Comparison of ENCODE assay signal across 8 mouse cellular contexts in genomic region chr8:91799681-91800522, GRCm38 (mm10). TPM values are rescaled to one million over a fixed set of nuclear protein-coding genes. Genes with fewer than 3 reads are reported as not detected.
A peak's percentile ranks its signal among the peaks of the same experiment; 100 is the strongest.
DNase-seq lines count a peak whose midpoint lies in the region; ATAC-seq lines count a peak whose summit lies in the region.

No protein-coding gene starts in this region.

- H3K27me3 ChIP-seq in kidney, embryonic 16.5 days (ENCODE audit: insufficient read depth, low read length), result peaks cover 83% of the 10 kb centered on the region
- H3K27me3 ChIP-seq in midbrain, embryonic 10.5 days (ENCODE audit: low read depth, poor library complexity, severe bottlenecking), result peaks cover 89% of the 10 kb centered on the region

- no peaks in the 10 kb centered on the region for H3K36me3 ChIP-seq in kidney, embryonic 16.5 days (ENCODE audit: insufficient read depth, low read length)
- H3K36me3 ChIP-seq in midbrain, embryonic 10.5 days, result peaks cover 40% of the 10 kb centered on the region

- intact Hi-C loops in gastrocnemius, postnatal 14 days (cut with DNase I; ENCODE audit: low total_unique reads), result loop anchor here (5.0 kb wide), 3 partner anchors 268 to 567 kb away; no protein-coding TSS in a partner anchor

- peak overlapping the region; percentile 81 for H3K9ac ChIP-seq in kidney, embryonic 16.5 days (replicated peaks; ENCODE audit: low read length)

- no peak for ATAC-seq in kidney, embryonic 16.5 days (ENCODE audit: low FRiP score, low TSS enrichment)
- ATAC-seq in erythroid progenitor cell, adult 5-6 weeks (replicated peaks; ENCODE audit: low FRiP score, poor library complexity, severe bottlenecking), result no peak

- DNase-seq in 3134 (ENCODE audit: extremely low read depth, insufficient read length, low spot score), result peak; percentile 72
- DNase-seq in Muller cell, postnatal 12 days (ENCODE audit: inconsistent ontology term), result peak; percentile 55
- peak; percentile 54 for DNase-seq in gastrocnemius, postnatal 14 days
- DNase-seq in midbrain, embryonic 10.5 days (ENCODE audit: low spot score), result peak; percentile 68
- no peak for DNase-seq in layer of hippocampus, postnatal 14 days (ENCODE audit: low spot score in 2 of 2)
- no peak for DNase-seq in thymus, postnatal 36 days

- H3K27ac ChIP-seq in kidney, embryonic 16.5 days (ENCODE audit: low read length), result peak overlapping the region; percentile 29; the same call in 1 of the 2 replicates
- H3K27ac ChIP-seq in midbrain, embryonic 10.5 days (replicated peaks), result peak overlapping the region; percentile 95

- WGBS in kidney, embryonic 16.5 days, result under 1% methylated on average over 86 of the region's 89 CpGs
- under 1% methylated on average over 89 of the region's 89 CpGs for WGBS in midbrain, embryonic 10.5 days

- peaks cover 53% of the 10 kb centered on the region for H3K4me1 ChIP-seq in kidney, embryonic 16.5 days (ENCODE audit: insufficient read depth, low read length)
- H3K4me1 ChIP-seq in midbrain, embryonic 10.5 days, result peaks cover 71% of the 10 kb centered on the region

- H3K4me3 ChIP-seq in kidney, embryonic 16.5 days (ENCODE audit: low read length), result peak overlapping the region; percentile 64
- peak overlapping the region; percentile 98 for H3K4me3 ChIP-seq in midbrain, embryonic 10.5 days

- H3K9me3 ChIP-seq in kidney, embryonic 16.5 days (ENCODE audit: low read length), result no peaks in the 10 kb centered on the region
- H3K9me3 ChIP-seq in midbrain, embryonic 10.5 days (replicated peaks), result no peaks in the 10 kb centered on the region

- H3K4me2 ChIP-seq in kidney, embryonic 16.5 days (replicated peaks; ENCODE audit: low read depth, low read length), result peak overlapping the region; percentile 86

RNA-seq across cellular contexts. Expression of gene Irx3, which starts 2.0 kb away (rescaled TPM):
- total RNA-seq in gastrocnemius, postnatal 14 days (2021), result under 1 TPM; 0.29 to 0.35 TPM
- polyA plus RNA-seq in kidney, embryonic 16.5 days (2015; fragmentation: Nextera tagmentation; extraction: Ambion mirVana), result 14.5 and 14.7 TPM in 2 replicates
- polyA plus RNA-seq in midbrain, embryonic 10.5 days (2016; fragmentation: Nextera tagmentation; extraction: Ambion mirVana), result 46.2 and 49.9 TPM in 2 replicates
- under 1 TPM; 0.23 to 0.29 TPM for total RNA-seq in layer of hippocampus, postnatal 14 days (2021)
- not detected in 2 replicates for total RNA-seq in erythroid progenitor cell, adult 5-6 weeks (2015; ENCODE audit: low replicate concordance)
- total RNA-seq in erythroid progenitor cell, adult 5-6 weeks (2017; ENCODE audit: low replicate concordance), result not detected in 2 replicates

Comparison
In these comparisons a context has a peak if more than half of its experiments do, and no peak if none do; other contexts are left out.
1. DNase-seq: peak in 3134 (single experiment), Muller cell, postnatal 12 days (single experiment), gastrocnemius, postnatal 14 days (single experiment) and midbrain, embryonic 10.5 days (single experiment); none in layer of hippocampus, postnatal 14 days (0 of 2) and thymus, postnatal 36 days (0 of 2).